Mouse (Mus musculus): Measurements from ENCODE around the gene Fam209. TPM values are rescaled to one million over a fixed set of nuclear protein-coding genes. Genes with fewer than 3 reads are reported as not detected.

Fam209 gene
- total and polyA plus RNA-seq, 2 experiments from 2014 or later, result 0.47 TPM; not detected in 1

DNA sequence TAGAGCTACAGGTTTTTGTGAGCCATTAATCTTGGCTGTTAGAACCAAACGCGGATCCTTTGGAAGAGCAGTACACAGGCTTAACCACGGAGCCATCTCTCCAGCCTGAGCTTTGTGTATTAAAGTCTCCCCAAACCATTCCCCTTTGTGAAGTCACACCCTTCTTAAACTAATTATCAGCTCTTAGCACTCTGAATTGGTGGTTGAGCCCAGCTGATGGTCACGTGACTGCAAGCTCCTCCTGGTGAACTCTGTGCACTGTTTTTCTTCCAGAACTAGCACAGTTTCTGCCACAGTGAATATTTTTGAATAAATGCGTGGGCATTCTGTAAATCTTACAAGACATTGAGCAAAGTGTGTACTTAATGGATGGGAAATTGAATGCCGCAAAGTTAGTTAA, 31.1 kb upstream of the Fam209 start:
- Histone ChIP-seq H3K27me3 (ENCODE audit: insufficient read depth, low read length) (no peaks in the 10 kb centered on the region), H3K4me3 (ENCODE audit: low read depth, low read length) (peak overlapping the region; percentile 74), H3K36me3 (ENCODE audit: insufficient read depth, low read length) (peaks cover 12% of the 10 kb centered on the region), H3K9me3 (ENCODE audit: low read length) (no peaks in the 10 kb centered on the region), H3K4me1 (ENCODE audit: insufficient read depth, low read length) (peaks cover 11% of the 10 kb centered on the region; the same call in 1 of the 2 replicates), H3K4me2 (ENCODE audit: low read depth, low read length, poor library complexity, severe bottlenecking) (peak overlapping the region; percentile 92), H3K9ac (replicated peaks; ENCODE audit: low read length, poor library complexity, severe bottlenecking) (peak overlapping the region; percentile 79), H3K27ac (ENCODE audit: low read depth, low read length) (no peak overlapping the region)
- 32% methylated on average over 6 of the region's 6 CpGs for WGBS
- no peak for ATAC-seq (ENCODE audit: low FRiP score)
- no peak for DNase-seq (ENCODE audit: low spot score)
- no peak for TF ChIP-seq CTCF (IDR thresholded peaks at IDR 0.05)

GRCm38 (mm10) chr2:172445617-172446016, 26.7 kb upstream of the Fam209 start:
- Histone ChIP-seq H3K9me3 (ENCODE audit: low read length) (no peaks in the 10 kb centered on the region), H3K9ac (replicated peaks; ENCODE audit: low read length, poor library complexity, severe bottlenecking) (no peak overlapping the region), H3K36me3 (ENCODE audit: insufficient read depth, low read length) (peaks cover 53% of the 10 kb centered on the region), H3K4me2 (ENCODE audit: low read depth, low read length, poor library complexity, severe bottlenecking) (no peak overlapping the region), H3K27me3 (ENCODE audit: insufficient read depth, low read length) (no peaks in the 10 kb centered on the region), H3K4me1 (ENCODE audit: insufficient read depth, low read length) (peaks cover 7% of the 10 kb centered on the region; the same call in 1 of the 2 replicates), H3K27ac (ENCODE audit: low read depth, low read length) (no peak overlapping the region), H3K4me3 (ENCODE audit: low read depth, low read length) (no peak overlapping the region)
- no peak for TF ChIP-seq CTCF (IDR thresholded peaks at IDR 0.05)
- 97% methylated on average over 4 of the region's 4 CpGs for WGBS
- DNase-seq (ENCODE audit: low spot score) (no peak), ATAC-seq (ENCODE audit: low FRiP score) (no peak)

- 92% methylated on average over 6 of the region's 6 CpGs for WGBS
- Histone ChIP-seq H3K4me2 (ENCODE audit: low read depth, low read length, poor library complexity, severe bottlenecking) (no peak overlapping the region), H3K9me3 (ENCODE audit: low read length) (no peaks in the 10 kb centered on the region), H3K4me3 (ENCODE audit: low read depth, low read length) (no peak overlapping the region), H3K9ac (replicated peaks; ENCODE audit: low read length, poor library complexity, severe bottlenecking) (no peak overlapping the region), H3K4me1 (ENCODE audit: insufficient read depth, low read length) (no peaks in the 10 kb centered on the region), H3K36me3 (ENCODE audit: insufficient read depth, low read length) (peaks cover 61% of the 10 kb centered on the region), H3K27ac (ENCODE audit: low read depth, low read length) (no peak overlapping the region), H3K27me3 (ENCODE audit: insufficient read depth, low read length) (no peaks in the 10 kb centered on the region)
- DNase-seq (ENCODE audit: low spot score), result peak; percentile 15
- TF ChIP-seq CTCF (IDR thresholded peaks at IDR 0.05), result peak; percentile 69
- ATAC-seq (ENCODE audit: low FRiP score), result no peak
These were observed 25.0 kb upstream of the Fam209 start for GRCm38 (mm10) chr2:172447317-172447716.

- WGBS, result 92% methylated on average over 4 of the region's 4 CpGs
- Histone ChIP-seq H3K36me3 (ENCODE audit: insufficient read depth, low read length) (peaks cover 71% of the 10 kb centered on the region), H3K27me3 (ENCODE audit: insufficient read depth, low read length) (no peaks in the 10 kb centered on the region), H3K9me3 (ENCODE audit: low read length) (no peaks in the 10 kb centered on the region), H3K27ac (ENCODE audit: low read depth, low read length) (no peak overlapping the region), H3K4me3 (ENCODE audit: low read depth, low read length) (no peak overlapping the region), H3K9ac (replicated peaks; ENCODE audit: low read length, poor library complexity, severe bottlenecking) (no peak overlapping the region), H3K4me2 (ENCODE audit: low read depth, low read length, poor library complexity, severe bottlenecking) (no peak overlapping the region), H3K4me1 (ENCODE audit: insufficient read depth, low read length) (no peaks in the 10 kb centered on the region)
- DNase-seq (ENCODE audit: low spot score) (no peak), ATAC-seq (ENCODE audit: low FRiP score) (no peak)
- TF ChIP-seq CTCF (IDR thresholded peaks at IDR 0.05), result no peak
These were observed 24.0 kb upstream of the Fam209 start for GRCm38 (mm10) chr2:172448329-172448728.

DNA sequence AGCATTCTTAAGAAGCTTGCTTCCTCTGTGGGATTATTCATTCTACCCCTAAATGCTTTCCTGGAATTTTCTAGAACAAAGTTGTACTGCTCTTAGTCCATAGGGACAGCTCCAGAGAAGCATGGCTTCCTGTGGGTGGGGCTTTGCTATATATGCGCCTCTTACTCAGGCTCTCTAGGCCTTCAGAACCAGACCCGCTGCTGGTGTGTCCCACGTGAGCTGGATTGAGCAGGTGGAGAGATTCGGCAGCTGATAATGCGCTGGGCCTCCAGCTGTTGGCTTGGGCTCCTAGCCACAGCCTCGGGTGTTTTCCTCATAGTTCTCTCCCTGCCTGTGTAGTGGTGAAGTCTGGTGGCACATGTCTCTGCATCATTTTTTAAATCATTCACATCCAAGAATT, 21.7 kb upstream of the Fam209 start:
- no peaks in the 10 kb centered on the region for H3K27me3 ChIP-seq (ENCODE audit: insufficient read depth, low read length)
- ATAC-seq (ENCODE audit: low FRiP score), result no peak
- no peaks in the 10 kb centered on the region for H3K4me1 ChIP-seq (ENCODE audit: insufficient read depth, low read length)
- 91% methylated on average over 6 of the region's 6 CpGs for WGBS
- no peak for DNase-seq (ENCODE audit: low spot score)
- TF ChIP-seq CTCF (IDR thresholded peaks at IDR 0.05), result no peak
- no peak overlapping the region for H3K4me2 ChIP-seq (ENCODE audit: low read depth, low read length, poor library complexity, severe bottlenecking)
- H3K36me3 ChIP-seq (ENCODE audit: insufficient read depth, low read length), result peaks cover 72% of the 10 kb centered on the region
- no peaks in the 10 kb centered on the region for H3K9me3 ChIP-seq (ENCODE audit: low read length)
- no peak overlapping the region for H3K9ac ChIP-seq (replicated peaks; ENCODE audit: low read length, poor library complexity, severe bottlenecking)
- no peak overlapping the region for H3K27ac ChIP-seq (ENCODE audit: low read depth, low read length)
- H3K4me3 ChIP-seq (ENCODE audit: low read depth, low read length), result no peak overlapping the region

GRCm38 (mm10) chr2:172452031-172452430, 20.3 kb upstream of the Fam209 start:
- no peaks in the 10 kb centered on the region for H3K27me3 ChIP-seq (ENCODE audit: insufficient read depth, low read length)
- TF ChIP-seq CTCF (IDR thresholded peaks at IDR 0.05), result no peak
- 95% methylated on average over 4 of the region's 4 CpGs for WGBS
- H3K36me3 ChIP-seq (ENCODE audit: insufficient read depth, low read length), result peaks cover 59% of the 10 kb centered on the region
- H3K4me1 ChIP-seq (ENCODE audit: insufficient read depth, low read length), result no peaks in the 10 kb centered on the region
- H3K9me3 ChIP-seq (ENCODE audit: low read length), result no peaks in the 10 kb centered on the region
- DNase-seq (ENCODE audit: low spot score), result no peak
- H3K27ac ChIP-seq (ENCODE audit: low read depth, low read length), result no peak overlapping the region
- ATAC-seq (ENCODE audit: low FRiP score), result no peak
- H3K4me2 ChIP-seq (ENCODE audit: low read depth, low read length, poor library complexity, severe bottlenecking), result no peak overlapping the region
- no peak overlapping the region for H3K4me3 ChIP-seq (ENCODE audit: low read depth, low read length)
- H3K9ac ChIP-seq (replicated peaks; ENCODE audit: low read length, poor library complexity, severe bottlenecking), result no peak overlapping the region
